Mouse (Mus musculus) neural tube, embryonic 11.5 days (tissue): ENCODE results near the gene Mospd3. TPM values are rescaled to one million over a fixed set of nuclear protein-coding genes. Genes with fewer than 3 reads are reported as not detected.

Experiments
- polyA plus RNA-seq: library from polyadenylated mRNA; unstranded; fragments of >200 nt; fragmentation: Nextera tagmentation; extraction: Ambion mirVana; gene quantifications from 2 replicates; pipeline ENCODE4 v1.2.1, GENCODE M21; 2014

Mospd3 gene
- polyA plus RNA-seq, 1 experiment from 2014 or later: 28.5 TPM

Other genes starting within 250 kb of the Mospd3 start
- gene Zan, start 124.0 kb downstream of the Mospd3 start, polyA plus RNA-seq: 0.05 TPM in 1 of 2 replicates, not detected in the other
- 53.9 and 57.9 TPM in 2 replicates for gene Pop7, start 98.5 kb downstream of the Mospd3 start, polyA plus RNA-seq
- 9.5 and 10.6 TPM in 2 replicates for gene Gigyf1, start 82.5 kb downstream of the Mospd3 start, polyA plus RNA-seq
- 0.34 and 0.51 TPM in 2 replicates for gene Epo, start 67.8 kb downstream of the Mospd3 start, polyA plus RNA-seq
- 449 and 479 TPM in 2 replicates for gene Gnb2, start 67.5 kb downstream of the Mospd3 start, polyA plus RNA-seq
- 38.6 and 40.0 TPM in 2 replicates for gene Actl6b, start 47.5 kb downstream of the Mospd3 start, polyA plus RNA-seq
- gene Tfr2, start 31.2 kb downstream of the Mospd3 start, polyA plus RNA-seq: 0.97 and 1.2 TPM in 2 replicates
- gene Pcolce, start 12.7 kb upstream of the Mospd3 start, polyA plus RNA-seq: 75.5 and 91.9 TPM in 2 replicates
- gene Fbxo24, start 27.9 kb upstream of the Mospd3 start, polyA plus RNA-seq: 0.21 TPM in 1 of 2 replicates, not detected in the other
- gene Lrch4, start 28.1 kb upstream of the Mospd3 start, polyA plus RNA-seq: 31.6 and 39.0 TPM in 2 replicates
- 6.7 and 8.2 TPM in 2 replicates for gene Gm20605, start 28.1 kb upstream of the Mospd3 start, polyA plus RNA-seq
- gene Sap25, start 40.3 kb upstream of the Mospd3 start, polyA plus RNA-seq: 5.6 and 6.0 TPM in 2 replicates
- 0.12 and 0.24 TPM in 2 replicates for gene Irs3, start 44.7 kb upstream of the Mospd3 start, polyA plus RNA-seq
- gene Agfg2, start 83.7 kb upstream of the Mospd3 start, polyA plus RNA-seq: 13.6 and 14.6 TPM in 2 replicates
- 3.8 and 4.4 TPM in 2 replicates for gene Nyap1, start 140.5 kb upstream of the Mospd3 start, polyA plus RNA-seq
- gene Tsc22d4, start 144.7 kb upstream of the Mospd3 start, polyA plus RNA-seq: 73.9 and 75.6 TPM in 2 replicates
- gene Ppp1r35, start 177.8 kb upstream of the Mospd3 start, polyA plus RNA-seq: 71.1 and 71.2 TPM in 2 replicates
- gene Mepce, start 186.6 kb upstream of the Mospd3 start, polyA plus RNA-seq: 10.0 and 10.7 TPM in 2 replicates
- gene Zcwpw1, start 186.7 kb upstream of the Mospd3 start, polyA plus RNA-seq: 11.4 and 11.5 TPM in 2 replicates
- gene Pilra, start 235.2 kb upstream of the Mospd3 start, polyA plus RNA-seq: 0.33 and 0.84 TPM in 2 replicates